Mouse (Mus musculus): ENCODE measurements around the gene Tdrd6.

The Tdrd6 gene

DNA sequence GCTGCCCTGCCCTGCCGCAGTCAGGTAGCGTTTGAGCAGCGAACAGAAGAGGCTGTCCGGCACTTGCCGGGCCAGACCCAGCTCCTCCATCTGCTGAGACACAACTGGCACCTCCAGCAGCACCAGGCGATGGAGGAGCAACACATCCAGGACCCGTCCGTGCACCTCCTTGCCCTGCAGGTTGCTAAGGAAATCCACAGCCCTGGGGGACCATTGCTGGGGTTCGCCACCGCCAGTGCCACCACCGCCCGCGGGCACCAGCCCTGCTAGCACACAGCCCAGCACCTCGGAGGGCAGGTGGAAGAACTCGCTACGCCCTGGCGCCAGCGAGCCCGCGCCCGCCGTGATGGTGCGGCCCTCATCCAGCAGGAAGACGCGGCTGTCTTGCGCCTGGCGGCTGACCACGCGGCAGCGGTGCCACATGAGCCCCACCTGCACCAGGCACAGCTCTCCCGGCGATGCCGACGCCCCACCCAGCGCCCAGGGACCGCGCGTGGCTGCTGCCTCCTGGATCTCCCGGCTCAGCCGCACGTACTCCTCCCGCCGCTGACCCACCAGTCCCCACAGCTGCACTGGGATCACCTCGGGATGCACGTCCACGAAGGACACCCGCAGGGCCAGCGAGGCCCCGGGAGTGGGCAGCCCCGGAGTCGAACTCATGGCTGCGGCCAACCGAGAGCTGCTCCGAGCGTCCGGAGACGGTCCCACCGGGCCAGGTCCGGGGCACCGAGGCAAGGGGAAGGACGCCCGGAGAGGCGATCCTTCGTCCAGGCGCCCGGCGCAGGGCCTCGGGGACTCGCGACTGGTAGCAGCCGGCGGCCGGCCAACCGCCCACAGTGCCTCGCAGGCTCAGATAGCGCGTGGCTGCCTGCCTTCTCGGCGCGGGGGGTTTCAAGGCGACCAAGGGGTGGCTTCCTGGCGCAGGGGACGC, at the start of gene Tdrd6:
Gene Tdrd6 (minus strand): TSS at position 804 of the 931 bp plus-strand sequence.
- Histone ChIP-seq H3K27me3 (ENCODE audit: insufficient read depth, low read length) (peaks cover 91% of the 10 kb centered on the region), H3K4me3 (replicated peaks; ENCODE audit: low read length) (peak within 1 kb of the TSS; percentile 77), H3K9me3 (ENCODE audit: low read length) (no peaks in the 10 kb centered on the region), H3K4me1 (replicated peaks; ENCODE audit: low read depth, low read length) (peaks cover 16% of the 10 kb centered on the region), H3K36me3 (ENCODE audit: insufficient read depth, low read length) (no peaks in the 10 kb centered on the region)
- TF ChIP-seq CTCF (conservative IDR thresholded peaks at IDR 0.05; ENCODE audit: low read length): no peak
- no peak for TF ChIP-seq NANOG (IDR thresholded peaks at IDR 0.05; ENCODE audit: borderline replicate concordance, low read length)
- no peak for TF ChIP-seq POU5F1 (IDR thresholded peaks at IDR 0.05; ENCODE audit: borderline replicate concordance, low read length)

GRCm38 (mm10) chr17:43677317-43677716, 47.2 kb upstream of the Tdrd6 start:
- Histone ChIP-seq H3K27me3 (ENCODE audit: insufficient read depth, low read length) (no peaks in the 10 kb centered on the region; the same call in 1 of the 2 replicates), H3K4me3 (replicated peaks; ENCODE audit: low read length) (no peak overlapping the region), H3K9me3 (ENCODE audit: low read length) (no peaks in the 10 kb centered on the region), H3K4me1 (replicated peaks; ENCODE audit: low read depth, low read length) (no peaks in the 10 kb centered on the region), H3K36me3 (ENCODE audit: insufficient read depth, low read length) (no peaks in the 10 kb centered on the region)
- no peak for TF ChIP-seq CTCF (conservative IDR thresholded peaks at IDR 0.05; ENCODE audit: low read length)
- no peak for TF ChIP-seq NANOG (IDR thresholded peaks at IDR 0.05; ENCODE audit: borderline replicate concordance, low read length)
- no peak for TF ChIP-seq POU5F1 (IDR thresholded peaks at IDR 0.05; ENCODE audit: borderline replicate concordance, low read length)

DNA sequence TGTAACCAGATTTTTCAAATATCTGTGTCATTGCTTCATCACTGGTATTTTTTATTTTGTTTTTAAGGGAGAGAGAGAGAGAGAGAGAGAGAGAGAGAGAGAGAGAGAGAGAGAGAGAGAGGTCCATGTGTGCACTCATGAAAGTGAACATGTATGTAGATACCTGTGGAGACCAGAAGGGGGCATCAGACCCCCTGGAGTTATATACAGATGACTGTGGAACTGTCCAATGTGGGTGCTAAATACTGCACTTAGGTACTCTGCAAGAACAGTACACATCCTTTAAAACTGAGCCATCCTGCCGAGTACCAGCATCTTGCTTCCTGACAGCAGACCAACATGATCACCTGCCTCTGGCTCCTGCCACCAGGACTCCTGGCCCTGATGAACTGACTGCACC, 46.1 kb upstream of the Tdrd6 start:
- no peaks in the 10 kb centered on the region for H3K4me1 ChIP-seq (replicated peaks; ENCODE audit: low read depth, low read length)

GRCm38 (mm10) chr17:43675228-43675627, 45.1 kb upstream of the Tdrd6 start:
- Histone ChIP-seq H3K9me3 (ENCODE audit: low read length) (no peaks in the 10 kb centered on the region), H3K36me3 (ENCODE audit: insufficient read depth, low read length) (no peaks in the 10 kb centered on the region), H3K4me1 (replicated peaks; ENCODE audit: low read depth, low read length) (no peaks in the 10 kb centered on the region), H3K27me3 (ENCODE audit: insufficient read depth, low read length) (no peaks in the 10 kb centered on the region; the same call in 1 of the 2 replicates), H3K4me3 (replicated peaks; ENCODE audit: low read length) (no peak overlapping the region)
- no peak for TF ChIP-seq POU5F1 (IDR thresholded peaks at IDR 0.05; ENCODE audit: borderline replicate concordance, low read length)
- no peak for TF ChIP-seq CTCF (conservative IDR thresholded peaks at IDR 0.05; ENCODE audit: low read length)
- no peak for TF ChIP-seq NANOG (IDR thresholded peaks at IDR 0.05; ENCODE audit: borderline replicate concordance, low read length)

More for the DNA sequence above, 46.1 kb upstream of the Tdrd6 start:
- Histone ChIP-seq H3K9me3 (ENCODE audit: low read length) (no peaks in the 10 kb centered on the region), H3K4me3 (replicated peaks; ENCODE audit: low read length) (no peak overlapping the region), H3K27me3 (ENCODE audit: insufficient read depth, low read length) (no peaks in the 10 kb centered on the region; the same call in 1 of the 2 replicates), H3K36me3 (ENCODE audit: insufficient read depth, low read length) (no peaks in the 10 kb centered on the region)
- TF ChIP-seq NANOG (IDR thresholded peaks at IDR 0.05; ENCODE audit: borderline replicate concordance, low read length): no peak
- peak; percentile 26 for TF ChIP-seq CTCF (conservative IDR thresholded peaks at IDR 0.05; ENCODE audit: low read length)

DNA sequence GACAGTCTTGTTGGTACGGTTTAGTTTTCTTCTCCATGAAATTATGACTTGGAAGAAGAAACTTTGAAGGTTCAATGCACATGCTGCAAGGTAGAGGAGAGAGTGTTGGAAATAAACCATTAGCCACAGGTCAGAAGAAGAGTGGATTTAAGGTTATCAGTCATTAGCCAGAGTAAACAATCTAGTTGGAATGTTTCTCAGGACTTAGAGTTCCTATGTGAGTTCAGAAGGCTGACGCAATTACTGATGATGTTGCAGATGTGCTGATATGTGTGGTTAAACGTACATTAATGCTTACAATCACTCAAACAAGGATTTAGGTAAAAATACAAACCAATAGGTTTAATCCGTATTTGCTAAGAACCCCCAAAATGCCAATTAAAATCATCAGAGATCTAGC, 41.8 kb upstream of the Tdrd6 start:
- no peaks in the 10 kb centered on the region; the same call in 1 of the 2 replicates for H3K27me3 ChIP-seq (ENCODE audit: insufficient read depth, low read length)
- H3K9me3 ChIP-seq (ENCODE audit: low read length): no peaks in the 10 kb centered on the region
- H3K36me3 ChIP-seq (ENCODE audit: insufficient read depth, low read length): no peaks in the 10 kb centered on the region
- no peak overlapping the region for H3K4me3 ChIP-seq (replicated peaks; ENCODE audit: low read length)
- TF ChIP-seq POU5F1 (IDR thresholded peaks at IDR 0.05; ENCODE audit: borderline replicate concordance, low read length) (no peak), NANOG (IDR thresholded peaks at IDR 0.05; ENCODE audit: borderline replicate concordance, low read length) (no peak), CTCF (conservative IDR thresholded peaks at IDR 0.05; ENCODE audit: low read length) (no peak)
- 0 out of 2 replicates have a peak, but pooled peaks cover 4% of the 10 kb centered on the region for H3K4me1 ChIP-seq (replicated peaks; ENCODE audit: low read depth, low read length)

GRCm38 (mm10) chr17:43669145-43669695, 39.1 kb upstream of the Tdrd6 start:
- TF ChIP-seq NANOG (IDR thresholded peaks at IDR 0.05; ENCODE audit: borderline replicate concordance, low read length) (no peak), POU5F1 (IDR thresholded peaks at IDR 0.05; ENCODE audit: borderline replicate concordance, low read length) (no peak), CTCF (conservative IDR thresholded peaks at IDR 0.05; ENCODE audit: low read length) (no peak)
- Histone ChIP-seq H3K27me3 (ENCODE audit: insufficient read depth, low read length) (no peaks in the 10 kb centered on the region; the same call in 1 of the 2 replicates), H3K9me3 (ENCODE audit: low read length) (no peaks in the 10 kb centered on the region), H3K36me3 (ENCODE audit: insufficient read depth, low read length) (no peaks in the 10 kb centered on the region), H3K4me3 (replicated peaks; ENCODE audit: low read length) (no peak overlapping the region), H3K4me1 (replicated peaks; ENCODE audit: low read depth, low read length) (peaks cover 18% of the 10 kb centered on the region)

DNA sequence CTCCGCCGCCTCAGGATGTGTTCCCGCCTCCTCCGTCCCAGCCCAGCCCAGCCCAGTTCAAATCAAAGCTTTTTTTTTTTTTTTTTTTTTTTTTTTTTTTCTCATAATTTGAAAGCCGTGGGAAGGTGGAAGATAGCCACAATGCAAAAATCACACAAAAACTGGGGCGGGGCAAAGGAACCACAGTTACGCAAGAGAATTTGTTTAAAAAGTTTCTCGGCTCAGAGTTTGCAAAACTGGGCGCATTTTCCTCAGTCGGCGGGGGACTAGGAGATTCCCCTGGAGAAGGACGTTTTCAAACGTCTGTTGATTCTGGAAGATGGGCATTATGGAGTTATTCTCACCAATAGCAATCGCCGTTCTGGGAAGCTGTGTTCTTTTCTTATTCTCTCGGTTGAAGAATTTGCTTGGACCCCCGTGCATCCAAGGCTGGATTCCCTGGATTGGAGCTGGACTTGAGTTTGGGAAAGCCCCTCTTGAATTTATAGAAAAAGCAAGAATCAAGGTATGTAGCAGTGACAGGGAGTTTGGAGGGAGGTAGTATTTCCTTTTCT, 37.3 kb upstream of the Tdrd6 start, which contains the start of gene Cyp39a1:
Gene Cyp39a1 (plus strand): TSS at position 136 of the 554 bp plus-strand sequence.
- Histone ChIP-seq H3K9me3 (ENCODE audit: low read length) (no peaks in the 10 kb centered on the region), H3K27me3 (ENCODE audit: insufficient read depth, low read length) (no peaks in the 10 kb centered on the region), H3K4me1 (replicated peaks; ENCODE audit: low read depth, low read length) (peaks cover 28% of the 10 kb centered on the region), H3K36me3 (ENCODE audit: insufficient read depth, low read length) (peaks cover 12% of the 10 kb centered on the region), H3K4me3 (replicated peaks; ENCODE audit: low read length) (peak within 1 kb of the TSS; percentile 89)
- TF ChIP-seq NANOG (IDR thresholded peaks at IDR 0.05; ENCODE audit: borderline replicate concordance, low read length) (no peak), CTCF (conservative IDR thresholded peaks at IDR 0.05; ENCODE audit: low read length) (no peak), POU5F1 (IDR thresholded peaks at IDR 0.05; ENCODE audit: borderline replicate concordance, low read length) (no peak)
